Mouse (Mus musculus) myocyte (in vitro differentiated cells): ENCODE measurements around the gene Fam166a.

Source experiments
- E2F4 ChIP-seq: IDR thresholded peaks from one replicate; pipeline ENCODE4 v1.6.1; 2011; ENCODE audit warnings: mild to moderate bottlenecking, control low read depth, moderate library complexity; ENCODE audit not compliant: insufficient read depth
- MYOG ChIP-seq, 3 experiments: IDR thresholded peaks; one replicate each; pipeline ENCODE4 v1.6.1; 2011; ENCODE audit warnings: control low read depth in 2 of 3, low read depth in 2 of 3, mild to moderate bottlenecking in 2 of 3; ENCODE audit not compliant: insufficient read length in 2 of 3, control insufficient read depth in 1 of 3, insufficient read depth in 1 of 3
- POLR2A ChIP-seq: IDR thresholded peaks from one replicate; pipeline ENCODE4 v1.6.1; 2011; ENCODE audit warnings: low read depth, mild to moderate bottlenecking, control low read depth, moderate library complexity; ENCODE audit not compliant: insufficient read length
- USF1 ChIP-seq: IDR thresholded peaks from one replicate; pipeline ENCODE4 v1.6.1; 2011; ENCODE audit warnings: low read depth, mild to moderate bottlenecking, control low read depth, moderate library complexity

GRCm38 (mm10) chr2:25226864-25227263 lies 8.3 kb downstream of the Fam166a start:
- TF ChIP-seq USF1 (no peak), POLR2A (peak; percentile 47), MYOG (IDR thresholded peaks at IDR 0.05; ENCODE audit: control insufficient read depth in 1 of 3, insufficient read depth in 1 of 3, insufficient read length in 2 of 3, low read depth in 2 of 3) (peak; percentile 70 to 97 (median 94)), E2F4 (no peak)
